Mouse (Mus musculus): ENCODE data around the gene Tbx5. TPM values are rescaled to one million over a fixed set of nuclear protein-coding genes. Genes with fewer than 3 reads are reported as not detected.

Tbx5 gene
- polyA plus RNA-seq, 1 experiment from 2014 or later, result not detected

- H3K4me3 ChIP-seq, result no peak overlapping the region
- WGBS, result 7% methylated on average over 3 of the region's 3 CpGs
- H3K9me3 ChIP-seq, result no peaks in the 10 kb centered on the region
- H3K4me1 ChIP-seq, result peaks cover 6% of the 10 kb centered on the region
- no peak overlapping the region for H3K27ac ChIP-seq (replicated peaks)
- H3K27me3 ChIP-seq, result peaks cover 95% of the 10 kb centered on the region
- no peaks in the 10 kb centered on the region for H3K36me3 ChIP-seq
- no peak overlapping the region for H3K9ac ChIP-seq (replicated peaks)
- H3K4me2 ChIP-seq (replicated peaks), result no peak overlapping the region
- no peak for ATAC-seq (replicated peaks)
Observed at GRCm38 (mm10) chr5:119837861-119838260, 5.4 kb downstream of the Tbx5 start.

GRCm38 (mm10) chr5:119838441-119838840 is 6.0 kb downstream of the Tbx5 start:
- WGBS, result 0% methylated on average over 7 of the region's 7 CpGs
- peaks cover 6% of the 10 kb centered on the region for H3K4me1 ChIP-seq
- no peak for ATAC-seq (replicated peaks)
- peaks cover 95% of the 10 kb centered on the region for H3K27me3 ChIP-seq
- no peaks in the 10 kb centered on the region for H3K9me3 ChIP-seq
- H3K27ac ChIP-seq (replicated peaks), result no peak overlapping the region
- no peak overlapping the region for H3K4me2 ChIP-seq (replicated peaks)
- H3K36me3 ChIP-seq, result no peaks in the 10 kb centered on the region
- H3K4me3 ChIP-seq, result no peak overlapping the region
- H3K9ac ChIP-seq (replicated peaks), result no peak overlapping the region

- no peak overlapping the region for H3K4me3 ChIP-seq
- H3K9ac ChIP-seq (replicated peaks), result no peak overlapping the region
- no peaks in the 10 kb centered on the region for H3K9me3 ChIP-seq
- H3K27me3 ChIP-seq, result peaks cover 95% of the 10 kb centered on the region
- WGBS, result under 1% methylated on average over 16 of the region's 16 CpGs
- no peak for ATAC-seq (replicated peaks)
- no peak overlapping the region for H3K4me2 ChIP-seq (replicated peaks)
- no peak overlapping the region for H3K27ac ChIP-seq (replicated peaks)
- H3K36me3 ChIP-seq, result no peaks in the 10 kb centered on the region
- H3K4me1 ChIP-seq, result peaks cover 6% of the 10 kb centered on the region
Observed at GRCm38 (mm10) chr5:119839156-119839555, 6.7 kb downstream of the Tbx5 start.

GRCm38 (mm10) chr5:119839616-119840368 is 7.3 kb downstream of the Tbx5 start:
- no peak overlapping the region for H3K4me2 ChIP-seq (replicated peaks)
- H3K27ac ChIP-seq (replicated peaks), result no peak overlapping the region
- ATAC-seq (replicated peaks), result no peak
- under 1% methylated on average over 34 of the region's 34 CpGs for WGBS
- peaks cover 8% of the 10 kb centered on the region for H3K4me1 ChIP-seq
- H3K27me3 ChIP-seq, result peaks cover 96% of the 10 kb centered on the region
- H3K36me3 ChIP-seq, result no peaks in the 10 kb centered on the region
- no peak overlapping the region for H3K9ac ChIP-seq (replicated peaks)
- H3K4me3 ChIP-seq, result no peak overlapping the region
- no peaks in the 10 kb centered on the region for H3K9me3 ChIP-seq

GRCm38 (mm10) chr5:119840404-119840803 is 7.9 kb downstream of the Tbx5 start:
- no peak for ATAC-seq (replicated peaks)
- Histone ChIP-seq H3K27ac (replicated peaks) (no peak overlapping the region), H3K4me1 (peaks cover 8% of the 10 kb centered on the region), H3K36me3 (no peaks in the 10 kb centered on the region), H3K4me3 (no peak overlapping the region), H3K9ac (replicated peaks) (no peak overlapping the region), H3K9me3 (no peaks in the 10 kb centered on the region), H3K4me2 (replicated peaks) (no peak overlapping the region), H3K27me3 (peaks cover 96% of the 10 kb centered on the region)
- 1% methylated on average over 7 of the region's 7 CpGs for WGBS

- H3K9me3 ChIP-seq, result no peaks in the 10 kb centered on the region
- no peak overlapping the region for H3K27ac ChIP-seq (replicated peaks)
- no peak overlapping the region for H3K4me3 ChIP-seq
- H3K27me3 ChIP-seq, result peaks cover 91% of the 10 kb centered on the region
- H3K4me2 ChIP-seq (replicated peaks), result no peak overlapping the region
- no peaks in the 10 kb centered on the region for H3K36me3 ChIP-seq
- no peak overlapping the region for H3K9ac ChIP-seq (replicated peaks)
- H3K4me1 ChIP-seq, result peaks cover 5% of the 10 kb centered on the region; the same call in 1 of the 2 replicates
- no peak for ATAC-seq (replicated peaks)
- WGBS, result under 1% methylated on average over 26 of the region's 26 CpGs
Observed at GRCm38 (mm10) chr5:119841634-119842420, 9.4 kb downstream of the Tbx5 start.

GRCm38 (mm10) chr5:119842701-119843393 is 10.4 kb downstream of the Tbx5 start:
- H3K36me3 ChIP-seq, result no peaks in the 10 kb centered on the region
- WGBS, result 4% methylated on average over 4 of the region's 4 CpGs

GRCm38 (mm10) chr5:119843394-119843777 is 10.9 kb downstream of the Tbx5 start:
- no peak for ATAC-seq (replicated peaks)
- WGBS, result under 1% methylated on average over 8 of the region's 8 CpGs
- Histone ChIP-seq H3K9ac (replicated peaks) (no peak overlapping the region), H3K27me3 (peaks cover 89% of the 10 kb centered on the region), H3K27ac (replicated peaks) (no peak overlapping the region), H3K4me1 (peaks cover 5% of the 10 kb centered on the region; the same call in 1 of the 2 replicates), H3K4me2 (replicated peaks) (no peak overlapping the region), H3K4me3 (no peak overlapping the region), H3K36me3 (no peaks in the 10 kb centered on the region), H3K9me3 (no peaks in the 10 kb centered on the region)

More at GRCm38 (mm10) chr5:119842701-119843393, 10.4 kb downstream of the Tbx5 start:
- H3K9ac ChIP-seq (replicated peaks), result no peak overlapping the region
- H3K9me3 ChIP-seq, result no peaks in the 10 kb centered on the region
- no peak overlapping the region for H3K4me2 ChIP-seq (replicated peaks)
- H3K27me3 ChIP-seq, result peaks cover 90% of the 10 kb centered on the region
- no peak for ATAC-seq (replicated peaks)
- H3K27ac ChIP-seq (replicated peaks), result no peak overlapping the region
- H3K4me1 ChIP-seq, result peaks cover 5% of the 10 kb centered on the region; the same call in 1 of the 2 replicates
- H3K4me3 ChIP-seq, result no peak overlapping the region

- Histone ChIP-seq H3K36me3 (no peaks in the 10 kb centered on the region), H3K27ac (replicated peaks) (no peak overlapping the region), H3K4me3 (no peak overlapping the region), H3K4me1 (peaks cover 5% of the 10 kb centered on the region; the same call in 1 of the 2 replicates), H3K9me3 (no peaks in the 10 kb centered on the region), H3K4me2 (replicated peaks) (no peak overlapping the region), H3K27me3 (peaks cover 86% of the 10 kb centered on the region), H3K9ac (replicated peaks) (no peak overlapping the region)
- WGBS, result 2% methylated on average over 5 of the region's 5 CpGs
- no peak for ATAC-seq (replicated peaks)
Observed at GRCm38 (mm10) chr5:119844366-119844765, 11.9 kb downstream of the Tbx5 start.

GRCm38 (mm10) chr5:119844994-119845393 is 12.5 kb downstream of the Tbx5 start:
- H3K36me3 ChIP-seq, result no peaks in the 10 kb centered on the region
- H3K4me2 ChIP-seq (replicated peaks), result peak overlapping the region; percentile 37
- no peaks in the 10 kb centered on the region for H3K9me3 ChIP-seq
- peak overlapping the region; percentile 17 for H3K4me3 ChIP-seq
- peaks cover 80% of the 10 kb centered on the region for H3K27me3 ChIP-seq
- peaks cover 5% of the 10 kb centered on the region; the same call in 1 of the 2 replicates for H3K4me1 ChIP-seq
- no peak overlapping the region for H3K27ac ChIP-seq (replicated peaks)
- under 1% methylated on average over 21 of the region's 21 CpGs for WGBS
- peak; percentile 72; the same call in 1 of the 2 replicates for ATAC-seq (replicated peaks)
- no peak overlapping the region for H3K9ac ChIP-seq (replicated peaks)

GRCm38 (mm10) chr5:119857052-119857451 is 24.6 kb downstream of the Tbx5 start:
- Histone ChIP-seq H3K9ac (replicated peaks) (no peak overlapping the region), H3K36me3 (no peaks in the 10 kb centered on the region), H3K4me2 (replicated peaks) (no peak overlapping the region), H3K4me1 (no peaks in the 10 kb centered on the region), H3K27ac (replicated peaks) (no peak overlapping the region), H3K4me3 (no peak overlapping the region), H3K27me3 (peaks cover 10% of the 10 kb centered on the region; the same call in 1 of the 2 replicates), H3K9me3 (no peaks in the 10 kb centered on the region)
- WGBS, result 72% methylated on average over 4 of the region's 4 CpGs
- ATAC-seq (replicated peaks), result no peak

- WGBS, result 72% methylated on average over 5 of the region's 5 CpGs
- no peaks in the 10 kb centered on the region for H3K36me3 ChIP-seq
- no peak for ATAC-seq (replicated peaks)
- H3K9ac ChIP-seq (replicated peaks), result no peak overlapping the region
- H3K27ac ChIP-seq (replicated peaks), result no peak overlapping the region
- no peaks in the 10 kb centered on the region for H3K9me3 ChIP-seq
- no peak overlapping the region for H3K4me2 ChIP-seq (replicated peaks)
- H3K4me1 ChIP-seq, result peaks cover 3% of the 10 kb centered on the region
- peaks cover 6% of the 10 kb centered on the region; the same call in 1 of the 2 replicates for H3K27me3 ChIP-seq
- H3K4me3 ChIP-seq, result no peak overlapping the region
Observed at GRCm38 (mm10) chr5:119861301-119861700, 28.8 kb downstream of the Tbx5 start.
